Mouse (Mus musculus): ENCODE results near the gene Aebp2.
"Not testable (repeated sequence)": the region's sequence is repeated elsewhere in the genome, so short reads cannot be mapped to it uniquely, and the experiment has no call there.

DNA sequence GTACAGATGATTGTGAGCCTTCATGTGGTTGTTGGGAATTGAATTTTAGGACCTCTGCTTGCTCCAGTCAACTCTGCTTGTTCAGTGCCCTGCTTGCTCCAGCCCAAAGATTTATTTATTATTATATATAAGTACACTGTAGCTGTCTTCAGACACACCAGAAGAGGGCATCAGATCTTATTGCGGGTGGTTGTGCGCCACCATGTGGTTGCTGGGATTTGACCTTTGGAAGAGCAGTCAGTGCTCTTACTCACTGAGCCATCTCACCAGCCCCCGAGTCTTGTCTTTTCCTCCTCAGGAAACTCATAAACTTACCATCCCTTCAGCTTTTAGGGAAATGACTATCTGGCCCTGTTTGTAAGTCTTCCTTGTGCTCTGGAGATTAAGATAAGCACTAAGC lies 40.2 kb downstream of the Aebp2 start:
- TF ChIP-seq CTCF (IDR thresholded peaks at IDR 0.05; ENCODE audit: borderline replicate concordance, insufficient read depth, low read length), result peak; percentile 19; the same call in 1 of the 2 replicates
- TF ChIP-seq POLR2A (IDR thresholded peaks at IDR 0.05; ENCODE audit: low read depth, low read length), result not testable (repeated sequence)

All from embryonic fibroblast, embryonic 13.5 days (primary cell).